Mouse (Mus musculus) adipocyte (in vitro differentiated cells): ENCODE data around the gene Spin1.
"Not testable (repeated sequence)": the region's sequence is repeated elsewhere in the genome, so short reads cannot be mapped to it uniquely, and the experiment has no call there.

Source experiments
- DNase-seq: peaks from one replicate; pipeline ENCODE4 v3.0.0-alpha.2; 2016; ENCODE audit warnings: low spot score

Gene Spin1

GRCm38 (mm10) chr13:51100233-51101015 lies at the start of gene Spin1:
TSS of gene Spin1 (plus strand) at chr13:51100880.
- peak; percentile 74 for DNase-seq

GRCm38 (mm10) chr13:51051016-51051415 lies 49.7 kb upstream of the Spin1 start:
- DNase-seq: no peak

DNA sequence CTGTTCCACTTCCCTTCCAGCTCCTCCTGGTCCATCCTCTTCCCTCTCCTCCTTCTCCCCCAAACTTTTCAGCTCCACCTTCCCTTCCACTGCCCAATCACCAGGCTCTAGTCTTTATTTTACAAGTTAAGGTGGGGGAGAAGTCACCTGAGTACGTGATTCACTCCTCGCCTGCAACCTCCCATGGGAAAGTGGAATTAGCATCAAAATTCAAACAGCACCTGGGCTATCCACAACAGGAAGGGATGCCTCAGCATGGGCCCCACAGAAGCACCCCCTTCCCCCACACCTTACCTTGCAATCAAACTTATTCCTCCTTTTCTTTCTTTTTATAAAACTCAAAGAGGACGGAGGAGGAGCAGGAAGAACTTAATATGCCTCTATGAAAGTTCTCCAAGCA lies 48.3 kb upstream of the Spin1 start:
- DNase-seq: no peak

- DNase-seq: no peak
These were observed 37.7 kb upstream of the Spin1 start for GRCm38 (mm10) chr13:51063024-51063423.

- no peak for DNase-seq
These were observed 37.0 kb upstream of the Spin1 start for GRCm38 (mm10) chr13:51063721-51064120.

- DNase-seq: no peak
These were observed 36.3 kb upstream of the Spin1 start for GRCm38 (mm10) chr13:51064429-51064828.

- DNase-seq: no peak
These were observed 29.5 kb upstream of the Spin1 start for GRCm38 (mm10) chr13:51071063-51071680.

DNA sequence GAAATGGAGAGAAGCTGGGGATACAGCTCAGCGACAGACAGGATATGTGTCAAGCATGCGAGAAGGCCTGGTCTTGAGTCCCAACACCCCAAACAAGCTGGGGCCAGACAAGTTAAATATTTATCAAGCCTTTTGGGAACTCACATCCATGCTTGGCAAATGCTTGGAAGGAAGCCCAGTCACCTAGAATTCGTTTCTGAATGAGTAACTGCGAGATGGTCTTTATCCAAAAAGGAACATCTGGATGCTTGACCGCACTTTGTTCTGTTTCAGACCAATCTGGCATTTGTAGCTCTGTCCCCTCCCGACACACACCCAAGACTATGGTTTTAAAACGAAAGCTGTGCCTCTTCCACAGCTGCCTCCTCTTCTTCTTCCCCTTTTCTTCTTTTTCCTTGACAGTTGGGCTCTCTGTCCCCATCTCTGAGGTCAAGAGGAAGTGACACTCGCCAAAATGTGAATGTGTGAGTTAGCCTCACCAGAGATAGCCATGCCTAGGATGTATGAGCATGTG lies 28.9 kb upstream of the Spin1 start:
- DNase-seq: no peak

- no peak for DNase-seq
These were observed 27.5 kb upstream of the Spin1 start for GRCm38 (mm10) chr13:51072917-51073843.

GRCm38 (mm10) chr13:51074081-51074680 lies 26.5 kb upstream of the Spin1 start:
- DNase-seq: no peak

GRCm38 (mm10) chr13:51076191-51076590 lies 24.5 kb upstream of the Spin1 start:
- DNase-seq: not testable (repeated sequence)

- not testable (repeated sequence) for DNase-seq
These were observed 22.1 kb upstream of the Spin1 start for GRCm38 (mm10) chr13:51078586-51078985.

- no peak for DNase-seq
These were observed 19.9 kb upstream of the Spin1 start for GRCm38 (mm10) chr13:51080801-51081200.

- no peak for DNase-seq
These were observed 16.4 kb upstream of the Spin1 start for GRCm38 (mm10) chr13:51084241-51084640.

- no peak for DNase-seq
These were observed 14.7 kb upstream of the Spin1 start for GRCm38 (mm10) chr13:51085941-51086340.

DNA sequence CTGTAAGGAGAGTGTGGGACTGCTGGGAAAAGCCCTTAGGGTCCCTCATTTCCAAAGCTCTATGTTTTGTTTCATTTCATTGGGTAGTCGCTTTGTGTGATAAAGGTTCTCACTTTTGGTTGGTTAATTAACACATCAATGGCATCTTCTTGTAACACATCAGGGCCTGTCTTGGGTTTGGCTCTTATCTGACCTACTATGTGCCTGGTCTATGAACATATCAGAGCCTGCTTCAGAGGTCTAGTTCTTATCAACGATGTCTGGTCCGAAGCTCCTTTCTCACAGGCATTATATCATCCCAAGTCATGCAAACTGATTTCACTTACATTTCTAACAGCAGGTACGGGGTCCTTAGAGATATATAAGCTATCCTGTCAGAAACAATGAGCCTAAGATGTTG lies 13.4 kb upstream of the Spin1 start:
- DNase-seq: no peak

DNA sequence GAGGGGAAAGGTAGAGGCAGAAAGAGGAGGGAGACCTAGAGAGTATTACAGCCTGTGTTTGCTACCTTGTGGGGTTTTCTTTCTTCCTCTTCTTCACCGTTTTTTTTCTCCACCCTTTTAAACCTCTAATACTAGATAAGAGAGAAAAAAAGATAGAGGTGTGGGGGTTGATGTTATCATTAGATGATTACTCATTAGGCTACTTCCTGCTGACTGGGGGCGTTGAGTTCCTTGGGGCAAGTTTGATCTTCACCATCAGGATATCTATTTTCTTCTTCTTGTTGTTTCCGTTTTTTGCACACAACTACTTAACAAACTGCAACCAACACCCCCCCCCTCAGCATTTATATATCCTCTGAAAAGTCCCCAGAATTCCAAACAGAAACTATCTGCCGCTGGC lies 12.5 kb upstream of the Spin1 start:
- no peak for DNase-seq

- DNase-seq: no peak
These were observed 11.6 kb upstream of the Spin1 start for GRCm38 (mm10) chr13:51089058-51089457.

DNA sequence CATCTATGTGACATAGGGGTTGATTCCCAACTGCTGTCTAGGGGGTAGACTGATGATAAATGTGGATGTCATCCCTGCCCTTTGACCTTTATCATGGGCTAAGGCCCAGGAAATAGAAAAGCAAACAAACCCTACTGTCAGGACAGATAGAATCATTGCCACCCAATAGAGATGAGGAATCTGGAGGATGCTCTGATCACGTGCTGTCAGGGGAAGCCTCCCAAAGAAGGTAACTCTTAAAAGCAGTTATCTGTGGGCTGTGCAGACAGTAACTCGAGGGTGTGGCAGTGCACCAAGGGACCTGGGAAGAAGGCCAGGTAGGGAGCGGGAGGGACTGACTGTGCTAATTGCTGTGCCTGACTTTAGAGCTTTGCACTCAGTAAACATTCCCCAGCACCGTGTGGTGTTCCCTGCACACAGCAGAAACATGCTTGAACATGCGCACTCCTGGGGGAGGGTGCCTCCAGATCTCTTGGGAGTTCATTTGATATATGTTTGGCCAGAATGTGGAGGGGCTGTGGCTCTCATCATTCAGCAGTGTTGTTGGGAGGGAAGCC lies 10.5 kb upstream of the Spin1 start:
- no peak for DNase-seq

DNA sequence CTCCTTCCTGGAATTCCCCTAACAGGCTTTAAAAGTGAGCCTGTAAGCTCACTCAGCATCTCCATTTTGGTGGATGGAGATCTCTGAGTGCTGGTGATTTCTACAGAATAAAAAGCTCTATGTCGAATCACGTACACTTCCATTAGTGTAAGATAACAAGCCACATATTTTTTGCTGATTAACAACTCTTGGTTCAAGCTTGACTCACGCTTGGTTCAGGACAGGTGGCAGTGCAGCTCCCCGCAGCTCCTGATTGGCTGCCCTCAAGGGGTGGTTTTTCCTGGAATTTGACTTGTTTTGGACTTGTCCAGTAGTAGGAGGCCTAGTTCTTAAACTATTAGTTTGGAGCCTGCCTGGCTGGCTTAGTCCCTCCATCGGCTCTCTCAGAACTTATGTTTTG lies 7.2 kb upstream of the Spin1 start:
- DNase-seq: no peak

DNA sequence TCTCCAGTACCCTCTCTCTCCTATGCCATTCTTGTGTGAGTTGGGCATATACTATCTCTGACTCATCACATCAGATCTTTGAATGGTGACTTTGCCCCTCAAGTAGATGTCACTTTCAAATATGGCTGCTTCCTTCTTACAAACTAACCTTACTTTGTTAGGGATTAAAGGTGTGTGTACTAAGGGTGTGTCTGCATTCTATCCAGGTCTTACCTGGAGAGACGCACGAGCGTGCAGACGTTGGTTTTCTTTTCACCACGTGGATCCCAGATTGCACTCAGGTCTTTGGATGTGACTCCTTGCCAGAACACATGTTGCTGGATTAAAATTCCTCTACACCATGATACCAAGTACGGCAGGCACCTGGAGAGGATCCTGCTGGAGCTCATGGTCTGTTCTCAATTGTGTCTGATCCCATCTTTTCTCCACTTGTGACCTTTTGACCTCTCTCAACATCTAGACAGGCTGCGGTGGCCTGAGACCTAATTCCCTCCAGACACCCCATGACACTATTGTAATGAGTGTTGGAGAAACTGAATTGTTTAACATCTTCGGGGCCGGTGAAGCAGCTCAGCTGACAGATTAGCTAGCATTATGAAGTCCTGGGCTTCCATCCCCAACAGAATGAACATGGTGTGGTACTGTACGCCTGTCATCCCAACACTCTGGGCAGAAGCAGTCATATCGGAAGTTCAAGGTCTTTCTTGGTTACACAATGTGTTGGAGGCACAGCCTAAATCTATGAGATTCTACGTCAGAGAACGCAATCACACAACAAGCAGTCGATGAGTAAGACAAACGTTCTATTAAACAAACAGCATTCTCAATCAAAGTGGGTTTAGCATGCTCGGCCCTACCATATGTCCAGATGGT lies 6.1 kb upstream of the Spin1 start:
- no peak for DNase-seq
